Mouse (Mus musculus): Measurements from ENCODE around the gene Gm20503. TPM values are rescaled to one million over a fixed set of nuclear protein-coding genes. Genes with fewer than 3 reads are reported as not detected.
A peak's percentile ranks its signal among the peaks of the same experiment; 100 is the strongest.

Gm20503 gene
- polyA plus RNA-seq, 1 experiment from 2014 or later, result 9.2 TPM

GRCm38 (mm10) chr4:59009696-59010095 is 6.7 kb downstream of the Gm20503 start:
- Histone ChIP-seq H3K4me1 (replicated peaks) (peaks cover 17% of the 10 kb centered on the region), H3K9me3 (no peaks in the 10 kb centered on the region), H3K4me2 (no peak overlapping the region), H3K27ac (no peak overlapping the region), H3K4me3 (no peak overlapping the region), H3K9ac (no peak overlapping the region), H3K27me3 (no peaks in the 10 kb centered on the region), H3K36me3 (no peaks in the 10 kb centered on the region)
- 71% methylated on average over 4 of the region's 4 CpGs for WGBS
- ATAC-seq (ENCODE audit: low FRiP score), result no peak

GRCm38 (mm10) chr4:59011446-59011845 is 8.4 kb downstream of the Gm20503 start:
- Histone ChIP-seq H3K4me2 (no peak overlapping the region), H3K9ac (no peak overlapping the region), H3K36me3 (no peaks in the 10 kb centered on the region), H3K4me1 (replicated peaks) (0 out of 2 replicates have a peak, but pooled peaks cover under 1% of the 10 kb centered on the region), H3K27ac (no peak overlapping the region), H3K27me3 (no peaks in the 10 kb centered on the region), H3K4me3 (no peak overlapping the region), H3K9me3 (no peaks in the 10 kb centered on the region)
- no peak for ATAC-seq (ENCODE audit: low FRiP score)
- 83% methylated on average over 3 of the region's 3 CpGs for WGBS

- Histone ChIP-seq H3K4me3 (no peak overlapping the region), H3K4me1 (replicated peaks) (no peaks in the 10 kb centered on the region), H3K27me3 (no peaks in the 10 kb centered on the region), H3K36me3 (peaks cover 16% of the 10 kb centered on the region), H3K4me2 (no peak overlapping the region), H3K9me3 (no peaks in the 10 kb centered on the region), H3K27ac (no peak overlapping the region), H3K9ac (no peak overlapping the region)
- ATAC-seq (ENCODE audit: low FRiP score), result no peak
- WGBS, result 94% methylated on average over 3 of the region's 3 CpGs
Observed at GRCm38 (mm10) chr4:59015181-59015580, 12.2 kb downstream of the Gm20503 start.

GRCm38 (mm10) chr4:59016922-59017321 is 13.9 kb downstream of the Gm20503 start:
- H3K4me1 ChIP-seq (replicated peaks), result no peaks in the 10 kb centered on the region
- no peak for ATAC-seq (ENCODE audit: low FRiP score)
- 90% methylated on average over 2 of the region's 2 CpGs for WGBS
- H3K9me3 ChIP-seq, result no peaks in the 10 kb centered on the region
- no peak overlapping the region for H3K27ac ChIP-seq
- no peak overlapping the region for H3K9ac ChIP-seq
- H3K4me2 ChIP-seq, result no peak overlapping the region
- H3K4me3 ChIP-seq, result no peak overlapping the region
- no peaks in the 10 kb centered on the region for H3K27me3 ChIP-seq
- peaks cover 26% of the 10 kb centered on the region for H3K36me3 ChIP-seq

- Histone ChIP-seq H3K27me3 (no peaks in the 10 kb centered on the region), H3K9ac (peak overlapping the region; percentile 96), H3K4me2 (peak overlapping the region; percentile 62), H3K4me1 (replicated peaks) (peaks cover 12% of the 10 kb centered on the region), H3K4me3 (peak overlapping the region; percentile 78), H3K36me3 (peaks cover 7% of the 10 kb centered on the region), H3K27ac (peak overlapping the region; percentile 97), H3K9me3 (peaks cover 2% of the 10 kb centered on the region; the same call in 1 of the 2 replicates)
- ATAC-seq (ENCODE audit: low FRiP score), result peak; percentile 18; the same call in 1 of the 2 replicates
- WGBS, result 83% methylated on average over 10 of the region's 10 CpGs
Observed at GRCm38 (mm10) chr4:59034325-59034917, 31.4 kb downstream of the Gm20503 start.

DNA sequence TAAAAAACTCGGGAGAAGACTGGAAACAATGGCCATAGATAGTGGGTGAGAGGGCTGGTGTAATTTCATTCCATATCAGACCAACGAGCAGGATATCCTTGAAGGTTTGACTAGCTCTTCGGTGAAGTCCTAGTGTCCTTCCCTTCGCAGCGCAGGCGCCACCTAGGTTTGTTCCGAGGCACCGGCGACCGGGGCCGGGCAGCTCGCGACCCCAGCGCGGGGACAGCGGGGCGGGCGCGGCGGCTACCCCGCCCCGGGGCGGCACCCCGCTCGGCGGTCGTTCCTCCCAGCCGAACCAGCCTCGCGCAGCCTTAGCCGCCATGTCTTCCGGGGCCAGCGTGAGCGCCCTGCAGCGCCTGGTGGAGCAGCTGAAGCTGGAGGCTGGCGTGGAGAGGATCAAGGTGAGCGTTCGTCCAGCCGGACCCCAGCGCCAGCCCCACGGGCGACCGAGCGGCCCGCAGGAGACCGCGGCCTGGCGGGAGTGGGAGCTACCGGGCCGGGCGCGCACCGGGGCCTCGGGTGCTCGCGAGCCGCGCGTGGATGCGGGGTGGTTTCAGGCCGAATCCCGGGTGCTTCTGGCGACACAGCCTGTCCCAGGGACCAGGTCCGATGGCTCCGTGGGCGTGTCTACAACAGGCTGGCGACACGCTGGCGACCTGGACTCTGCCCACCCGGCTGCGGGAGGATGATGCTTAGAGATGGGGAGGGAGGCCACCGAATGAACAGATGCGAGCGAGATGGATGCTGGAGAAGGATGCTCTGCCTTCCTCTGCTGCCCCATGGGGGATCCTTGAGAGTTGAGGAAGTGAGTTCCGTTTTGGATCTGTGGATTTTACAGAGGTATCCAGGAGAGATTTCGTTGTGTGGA is 32.1 kb downstream of the Gm20503 start, which contains the start of gene Gng10:
Gene Gng10 (plus strand): TSS at position 171 of the 868 bp plus-strand sequence.
- Histone ChIP-seq H3K36me3 (peaks cover 15% of the 10 kb centered on the region), H3K27me3 (no peaks in the 10 kb centered on the region), H3K4me2 (peak within 1 kb of the TSS; percentile 62), H3K4me3 (peak within 1 kb of the TSS; percentile 78), H3K9ac (peak within 1 kb of the TSS; percentile 96), H3K27ac (peak within 1 kb of the TSS; percentile 97), H3K4me1 (replicated peaks) (peaks cover 12% of the 10 kb centered on the region), H3K9me3 (peaks cover 2% of the 10 kb centered on the region; the same call in 1 of the 2 replicates)
- WGBS, result 4% methylated on average over 76 of the region's 76 CpGs
- ATAC-seq (ENCODE audit: low FRiP score), result peak; percentile 92

DNA sequence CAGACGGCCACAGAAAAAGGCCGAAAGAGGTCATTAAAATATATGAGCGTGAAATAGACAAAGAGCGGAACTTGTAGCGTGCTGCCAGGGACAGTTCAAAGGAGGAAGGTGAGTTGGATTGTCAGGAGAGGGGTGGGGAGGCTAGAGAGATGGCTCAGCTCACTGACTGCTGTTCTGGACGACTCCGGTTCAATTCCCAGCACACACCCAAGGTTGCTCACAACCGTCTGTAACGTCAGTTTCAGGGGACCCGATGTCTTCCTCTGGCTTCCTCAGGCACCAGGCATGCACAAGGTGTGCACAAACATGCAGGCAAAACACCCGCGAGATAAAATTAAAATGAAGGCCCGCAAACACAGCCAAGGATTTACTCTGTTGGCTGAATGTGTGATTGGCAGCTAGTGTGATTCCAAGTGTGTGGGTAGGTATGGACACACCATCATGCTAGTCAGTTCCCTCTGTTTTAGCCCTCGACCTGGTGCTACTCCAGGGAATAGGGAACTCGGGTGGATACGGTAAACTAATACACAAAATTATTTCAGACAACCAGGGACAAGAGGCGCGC is 32.9 kb downstream of the Gm20503 start:
- H3K9ac ChIP-seq, result peak overlapping the region; percentile 96
- peaks cover 2% of the 10 kb centered on the region; the same call in 1 of the 2 replicates for H3K9me3 ChIP-seq
- peak overlapping the region; percentile 78 for H3K4me3 ChIP-seq
- 56% methylated on average over 18 of the region's 18 CpGs for WGBS
- peaks cover 12% of the 10 kb centered on the region for H3K4me1 ChIP-seq (replicated peaks)
- H3K36me3 ChIP-seq, result peaks cover 22% of the 10 kb centered on the region
- ATAC-seq (ENCODE audit: low FRiP score), result peak; percentile 34
- H3K4me2 ChIP-seq, result peak overlapping the region; percentile 62
- H3K27me3 ChIP-seq, result no peaks in the 10 kb centered on the region
- peak overlapping the region; percentile 97 for H3K27ac ChIP-seq

DNA sequence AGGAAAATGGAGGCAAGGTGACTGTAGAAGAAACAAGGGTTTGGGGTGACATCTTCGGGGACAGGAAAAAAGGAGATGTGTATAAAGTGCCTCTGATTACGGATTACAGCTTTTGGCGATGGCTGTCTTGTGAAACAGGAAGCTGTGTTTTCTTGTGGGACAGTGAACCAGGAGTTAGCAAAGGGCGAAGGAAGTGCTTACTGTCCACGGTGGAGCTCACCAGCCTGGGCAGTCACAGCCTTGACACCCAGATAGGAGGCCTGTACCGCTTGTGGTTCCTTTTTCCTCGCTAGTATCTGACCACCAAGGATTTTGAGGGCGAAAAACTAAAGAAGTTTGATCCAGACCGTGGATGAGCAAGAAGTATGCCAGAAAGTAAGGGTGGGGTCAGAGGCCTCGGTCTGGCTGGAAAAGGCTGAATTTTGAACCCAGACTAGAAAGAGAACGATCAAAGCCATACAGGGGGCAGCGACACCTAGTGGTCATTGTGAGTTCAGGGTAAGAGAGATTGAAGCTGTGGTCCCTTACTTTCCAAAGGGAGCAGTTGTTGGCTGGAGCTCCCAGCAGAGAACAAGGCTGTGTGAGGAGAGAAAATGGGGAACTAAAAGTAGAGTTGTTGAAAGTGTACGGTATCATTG is 33.6 kb downstream of the Gm20503 start:
- H3K36me3 ChIP-seq, result peaks cover 25% of the 10 kb centered on the region
- H3K4me1 ChIP-seq (replicated peaks), result peaks cover 12% of the 10 kb centered on the region
- H3K27ac ChIP-seq, result no peak overlapping the region
- H3K9me3 ChIP-seq, result peaks cover 2% of the 10 kb centered on the region; the same call in 1 of the 2 replicates
- peak overlapping the region; percentile 62 for H3K4me2 ChIP-seq
- ATAC-seq (ENCODE audit: low FRiP score), result no peak
- 0 out of 2 replicates have a peak overlapping the region, but pooled peaks have one; percentile 8 for H3K4me3 ChIP-seq
- 54% methylated on average over 13 of the region's 13 CpGs for WGBS
- no peak overlapping the region for H3K9ac ChIP-seq
- H3K27me3 ChIP-seq, result no peaks in the 10 kb centered on the region

- H3K36me3 ChIP-seq, result peaks cover 29% of the 10 kb centered on the region
- no peak overlapping the region for H3K9ac ChIP-seq
- WGBS, result 86% methylated on average over 3 of the region's 3 CpGs
- H3K9me3 ChIP-seq, result peaks cover 2% of the 10 kb centered on the region; the same call in 1 of the 2 replicates
- ATAC-seq (ENCODE audit: low FRiP score), result no peak
- H3K4me3 ChIP-seq, result no peak overlapping the region
- H3K4me2 ChIP-seq, result no peak overlapping the region
- H3K27me3 ChIP-seq, result no peaks in the 10 kb centered on the region
- peaks cover 12% of the 10 kb centered on the region for H3K4me1 ChIP-seq (replicated peaks)
- no peak overlapping the region for H3K27ac ChIP-seq
Observed at GRCm38 (mm10) chr4:59037525-59037924, 34.5 kb downstream of the Gm20503 start.

DNA sequence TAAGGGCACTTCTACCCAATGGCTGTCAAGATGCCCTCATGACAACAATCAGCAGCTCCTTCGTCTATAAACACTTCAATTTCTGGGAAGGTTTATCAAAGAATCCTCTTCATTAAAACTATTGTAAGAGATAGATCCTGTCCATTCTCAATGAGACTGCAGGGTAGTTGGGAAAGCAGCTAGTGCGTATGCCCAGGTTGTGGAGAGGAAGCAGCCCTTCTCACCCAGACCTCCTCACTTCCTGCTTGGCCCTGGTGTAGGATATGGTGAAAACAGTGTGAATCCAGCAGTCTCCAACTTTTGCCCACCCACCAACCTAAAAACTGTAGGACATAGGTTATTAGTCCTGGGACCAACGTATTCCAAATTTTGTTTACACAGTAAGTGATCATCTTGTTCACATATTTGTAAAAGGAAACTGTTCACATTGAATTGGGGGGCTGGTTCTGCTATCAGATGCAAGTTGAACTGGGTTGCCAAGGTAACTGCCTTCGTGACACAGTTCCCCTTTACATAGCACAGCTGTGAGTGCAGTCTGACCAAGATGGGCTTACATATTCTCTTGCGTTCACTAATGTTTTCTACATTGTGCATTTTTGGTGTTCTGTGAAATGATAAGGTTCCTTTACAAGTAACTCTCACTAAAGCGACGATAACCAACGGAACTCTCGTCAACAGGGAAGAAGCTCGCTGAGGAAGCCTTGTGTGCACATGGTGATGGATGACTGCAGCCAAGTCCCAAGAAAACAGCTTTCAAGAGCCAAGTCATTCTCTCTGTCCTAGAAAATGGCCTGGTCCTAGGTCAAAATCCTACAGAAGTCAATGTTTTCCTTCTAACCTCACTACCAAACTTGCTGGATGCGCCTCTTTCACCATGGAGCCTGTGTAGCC is 37.6 kb downstream of the Gm20503 start:
- no peaks in the 10 kb centered on the region for H3K27me3 ChIP-seq
- ATAC-seq (ENCODE audit: low FRiP score), result no peak
- no peak overlapping the region for H3K9ac ChIP-seq
- 90% methylated on average over 11 of the region's 11 CpGs for WGBS
- H3K9me3 ChIP-seq, result no peaks in the 10 kb centered on the region
- H3K4me1 ChIP-seq (replicated peaks), result peaks cover 11% of the 10 kb centered on the region
- H3K27ac ChIP-seq, result no peak overlapping the region
- H3K4me3 ChIP-seq, result no peak overlapping the region
- peaks cover 33% of the 10 kb centered on the region for H3K36me3 ChIP-seq
- H3K4me2 ChIP-seq, result no peak overlapping the region

- ATAC-seq (ENCODE audit: low FRiP score), result no peak
- 0 out of 2 replicates have a peak, but pooled peaks cover 6% of the 10 kb centered on the region for H3K4me1 ChIP-seq (replicated peaks)
- no peak overlapping the region for H3K4me3 ChIP-seq
- no peaks in the 10 kb centered on the region for H3K9me3 ChIP-seq
- no peak overlapping the region for H3K4me2 ChIP-seq
- no peak overlapping the region for H3K9ac ChIP-seq
- no peaks in the 10 kb centered on the region for H3K27me3 ChIP-seq
- peaks cover 33% of the 10 kb centered on the region for H3K36me3 ChIP-seq
- H3K27ac ChIP-seq, result no peak overlapping the region
- WGBS, result 95% methylated on average over 5 of the region's 5 CpGs
Observed at GRCm38 (mm10) chr4:59043074-59043473, 40.1 kb downstream of the Gm20503 start.
